15 mouse cellular contexts compared by ENCODE assay signal in genomic region chr10:70530185-70530823, GRCm38 (mm10).
DNase-seq lines count a peak whose midpoint lies in the region; ATAC-seq lines count a peak whose summit lies in the region.
"Had no signal": no experiment of that assay in that cellular context is flagged by ENCODE, and none has a peak within 500 bp of the region (broad histone marks: within the 10 kb centered on the region; RNA-seq: fewer than 3 reads in every experiment).

No protein-coding gene starts in this region.

- H3K4me3 ChIP-seq in lung, embryonic 16.5 days (ENCODE audit: low read length) = no peak overlapping the region
- H3K4me3 ChIP-seq in intestine, embryonic 16.5 days (ENCODE audit: low read length) = no peak overlapping the region
- H3K4me3 ChIP-seq: embryonic facial prominence, embryonic 12.5 days; hindbrain, embryonic 10.5 days had no signal

- no peaks in the 10 kb centered on the region for H3K27me3 ChIP-seq in lung, embryonic 16.5 days (ENCODE audit: control insufficient read depth, insufficient read depth, low read depth, low read length)
- no peaks in the 10 kb centered on the region for H3K27me3 ChIP-seq in intestine, embryonic 16.5 days (replicated peaks; ENCODE audit: control insufficient read depth, insufficient read depth, low read length)
- H3K27me3 ChIP-seq: embryonic facial prominence, embryonic 12.5 days had no signal

- H3K9ac ChIP-seq in lung, embryonic 16.5 days (ENCODE audit: low read length) = no peak overlapping the region
- no peak overlapping the region for H3K9ac ChIP-seq in intestine, embryonic 16.5 days (ENCODE audit: low read depth, low read length)
- H3K9ac ChIP-seq: embryonic facial prominence, embryonic 12.5 days had no signal

- no peaks in the 10 kb centered on the region for H3K36me3 ChIP-seq in lung, embryonic 16.5 days (ENCODE audit: control insufficient read depth, insufficient read depth, low read length)
- no peaks in the 10 kb centered on the region for H3K36me3 ChIP-seq in intestine, embryonic 16.5 days (ENCODE audit: control insufficient read depth, insufficient read depth, low read length)

- H3K27ac ChIP-seq in lung, embryonic 16.5 days (ENCODE audit: low read length) = no peak overlapping the region
- no peak overlapping the region for H3K27ac ChIP-seq in intestine, embryonic 16.5 days (ENCODE audit: low read length)
- H3K27ac ChIP-seq: embryonic facial prominence, embryonic 12.5 days; hindbrain, embryonic 10.5 days; macrophage had no signal

- H3K4me2 ChIP-seq in lung, embryonic 16.5 days (ENCODE audit: low read depth, low read length) = no peak overlapping the region
- no peak overlapping the region for H3K4me2 ChIP-seq in intestine, embryonic 16.5 days (ENCODE audit: low read depth, low read length)
- H3K4me2 ChIP-seq: embryonic facial prominence, embryonic 12.5 days had no signal

- ATAC-seq in lung, embryonic 16.5 days (ENCODE audit: low read depth) = 0 out of 2 replicates have a peak, but pooled peaks have one; percentile 31
- peak; percentile 68; the same call in 1 of the 2 replicates for ATAC-seq in intestine, embryonic 16.5 days
- ATAC-seq: forebrain, embryonic 16.5 days; midbrain, embryonic 16.5 days had no signal

- H3K9me3 ChIP-seq in lung, embryonic 16.5 days (ENCODE audit: control insufficient read depth, low read length) = no peaks in the 10 kb centered on the region
- no peaks in the 10 kb centered on the region for H3K9me3 ChIP-seq in intestine, embryonic 16.5 days (ENCODE audit: control insufficient read depth, low read length)
- H3K9me3 ChIP-seq: embryonic facial prominence, embryonic 12.5 days; hindbrain, embryonic 10.5 days had no signal

- DNase-seq in gastrocnemius, adult 18-20 months (ENCODE audit: low spot score) = peak; percentile 12
- no peak for DNase-seq in gastrocnemius, postnatal 4 days (ENCODE audit: low spot score in 2 of 2)
- DNase-seq in lung, postnatal 14 days = no peak
- DNase-seq in NIH3T3 (ENCODE audit: low read depth) = peak; percentile 79
- no peak for DNase-seq in B cell, adult 2 months
- DNase-seq in thymus, postnatal 10 days (ENCODE audit: low spot score in 2 of 2) = no peak
- DNase-seq: cerebellum, adult 9-10 months; liver had no signal

- H3K4me1 ChIP-seq in lung, embryonic 16.5 days (replicated peaks; ENCODE audit: control insufficient read depth, insufficient read depth, low read length) = no peaks in the 10 kb centered on the region
- H3K4me1 ChIP-seq in intestine, embryonic 16.5 days (ENCODE audit: control insufficient read depth, insufficient read depth, low read length) = peaks cover 5% of the 10 kb centered on the region
- H3K4me1 ChIP-seq: embryonic facial prominence, embryonic 12.5 days; hindbrain, embryonic 10.5 days had no signal

- 73% methylated on average over 12 of the region's 12 CpGs for WGBS in lung, embryonic 16.5 days
- WGBS in intestine, embryonic 16.5 days = 70% methylated on average over 12 of the region's 12 CpGs

Comparison
In these comparisons a context has a peak if more than half of its experiments do, and no peak if none do; other contexts are left out.
1. DNase-seq: peak in gastrocnemius, adult 18-20 months (single experiment) and NIH3T3 (single experiment); none in gastrocnemius, postnatal 4 days (0 of 2), lung, postnatal 14 days (single experiment), B cell, adult 2 months (0 of 2) and thymus, postnatal 10 days (0 of 2).